Mouse (Mus musculus): Measurements from ENCODE around the gene Fetub.

GRCm38 (mm10) chr16:22961073-22961472, 42.9 kb downstream of the Fetub start:
- TF ChIP-seq CTCF (IDR thresholded peaks at IDR 0.05; ENCODE audit: low read depth, low read length), result no peak
- no peak for TF ChIP-seq GATA1 (IDR thresholded peaks at IDR 0.05; ENCODE audit: borderline replicate concordance, low read length)
- TF ChIP-seq POLR2AphosphoS5 (IDR thresholded peaks at IDR 0.05; ENCODE audit: insufficient replicate concordance, low read depth, low read length), result no peak
